Mouse (Mus musculus) midbrain, embryonic 14.5 days (tissue): ENCODE measurements at regions not wholly inside any gene's neighbourhood (a gene's known extent, or its start where the extent isn't known, plus 50 kb on each side); places are given as distances from the start of the nearest gene placed in this dataset.
A peak's percentile ranks its signal among the peaks of the same experiment; 100 is the strongest.

Experiments
- ATAC-seq: fragments of 200-750 bp; cut with Nextera tagmentation; 2 replicates; pipeline ENCODE4 v1.8.0; 2017; ENCODE audit warnings: moderate number of reproducible peaks, moderate library complexity; ENCODE audit not compliant: low FRiP score, low TSS enrichment
- DNase-seq: peaks from one replicate; pipeline ENCODE4 v3.0.0-alpha.2; 2015
- H3K27ac ChIP-seq: fragments of 300-500 bp; sonication (generic); replicated peaks from 2 replicates; pipeline ENCODE4 v1.5.1; 2014; ENCODE audit warnings: mild to moderate bottlenecking, low read depth, low read length, moderate library complexity
- H3K27me3 ChIP-seq: fragments of 300-500 bp; sonication (generic); 2 replicates; pipeline ENCODE4 v1.6.1; 2014; ENCODE audit warnings: low read length, control low read depth, mixed read lengths; ENCODE audit not compliant: control insufficient read depth, insufficient read depth
- H3K36me3 ChIP-seq: fragments of 300-500 bp; sonication (generic); 2 replicates; pipeline ENCODE4 v1.6.1; 2014; ENCODE audit warnings: low read length, control low read depth; ENCODE audit not compliant: control insufficient read depth, insufficient read depth
- H3K4me1 ChIP-seq: fragments of 300-500 bp; sonication (generic); 2 replicates; pipeline ENCODE4 v1.6.1; 2014; ENCODE audit warnings: mild to moderate bottlenecking, antibody characterized with exemption, low read length, control low read depth; ENCODE audit not compliant: control insufficient read depth, insufficient read depth
- H3K4me2 ChIP-seq: fragments of 300-500 bp; sonication (generic); 2 replicates; pipeline ENCODE4 v1.6.1; 2014; ENCODE audit warnings: mild to moderate bottlenecking, low read length, moderate library complexity
- H3K4me3 ChIP-seq: fragments of 300-500 bp; sonication (generic); replicated peaks from 2 replicates; pipeline ENCODE4 v1.5.1; 2014; ENCODE audit warnings: low read depth, low read length
- H3K9ac ChIP-seq: fragments of 300-500 bp; sonication (generic); replicated peaks from 2 replicates; pipeline ENCODE4 v1.6.1; 2014; ENCODE audit warnings: mild to moderate bottlenecking, low read length, moderate library complexity
- H3K9me3 ChIP-seq: fragments of 300-500 bp; sonication (generic); 2 replicates; pipeline ENCODE4 v1.6.1; 2016; ENCODE audit warnings: low read length, control low read depth, mixed read lengths; ENCODE audit not compliant: control insufficient read depth
- WGBS: fragments of 180-500 bp; shearing (Covaris S2); extraction: QIAGEN DNeasy Blood & Tissue Kit; methylation state at CpG from one replicate; pipeline ENCODE4 v1.1.7; 2014; 5-methylcytosine and 5-hydroxymethylcytosine counted together

- H3K4me1 ChIP-seq: peaks cover 6% of the 10 kb centered on the region; the same call in 1 of the 2 replicates
- no peak overlapping the region for H3K9ac ChIP-seq
- ATAC-seq: no peak
- no peak for DNase-seq
- no peak overlapping the region for H3K4me3 ChIP-seq
- no peaks in the 10 kb centered on the region for H3K9me3 ChIP-seq
- no peak overlapping the region for H3K27ac ChIP-seq
- H3K27me3 ChIP-seq: no peaks in the 10 kb centered on the region
- H3K36me3 ChIP-seq: no peaks in the 10 kb centered on the region
- WGBS: 75% methylated on average over 2 of the region's 2 CpGs
- no peak overlapping the region for H3K4me2 ChIP-seq
These were observed 60.2 kb upstream of the Cd34 start for GRCm38 (mm10) chr1:194878440-194878839.

- Histone ChIP-seq H3K4me3 (no peak overlapping the region), H3K9me3 (no peaks in the 10 kb centered on the region), H3K4me2 (peak overlapping the region; percentile 24; the same call in 1 of the 2 replicates), H3K27ac (no peak overlapping the region), H3K4me1 (peaks cover 6% of the 10 kb centered on the region; the same call in 1 of the 2 replicates), H3K9ac (no peak overlapping the region), H3K27me3 (no peaks in the 10 kb centered on the region), H3K36me3 (no peaks in the 10 kb centered on the region)
- DNase-seq (peak; percentile 95), ATAC-seq (peak; percentile 81)
- 26% methylated on average over 22 of the region's 22 CpGs for WGBS
These were observed 59.0 kb upstream of the Cd34 start for GRCm38 (mm10) chr1:194879324-194880233.

GRCm38 (mm10) chr1:194881556-194882223, 56.9 kb upstream of the Cd34 start:
- no peak overlapping the region for H3K27ac ChIP-seq
- no peaks in the 10 kb centered on the region for H3K27me3 ChIP-seq
- no peak overlapping the region for H3K4me2 ChIP-seq
- H3K4me1 ChIP-seq: peaks cover 6% of the 10 kb centered on the region; the same call in 1 of the 2 replicates
- H3K4me3 ChIP-seq: no peak overlapping the region
- H3K36me3 ChIP-seq: no peaks in the 10 kb centered on the region
- no peak overlapping the region for H3K9ac ChIP-seq
- ATAC-seq (no peak), DNase-seq (no peak)
- no peaks in the 10 kb centered on the region for H3K9me3 ChIP-seq

- H3K4me1 ChIP-seq: no peaks in the 10 kb centered on the region
- 65% methylated on average over 5 of the region's 5 CpGs for WGBS
- H3K36me3 ChIP-seq: no peaks in the 10 kb centered on the region
- H3K4me3 ChIP-seq: no peak overlapping the region
- no peaks in the 10 kb centered on the region for H3K27me3 ChIP-seq
- no peaks in the 10 kb centered on the region for H3K9me3 ChIP-seq
- no peak overlapping the region for H3K9ac ChIP-seq
- DNase-seq: peak; percentile 5
- no peak overlapping the region for H3K27ac ChIP-seq
- no peak overlapping the region for H3K4me2 ChIP-seq
- no peak for ATAC-seq
These were observed 53.4 kb upstream of the Cd34 start for GRCm38 (mm10) chr1:194885071-194885686.

- no peaks in the 10 kb centered on the region for H3K27me3 ChIP-seq
- no peak overlapping the region for H3K4me2 ChIP-seq
- H3K4me1 ChIP-seq: no peaks in the 10 kb centered on the region
- H3K27ac ChIP-seq: no peak overlapping the region
- no peak overlapping the region for H3K9ac ChIP-seq
- no peaks in the 10 kb centered on the region for H3K36me3 ChIP-seq
- H3K4me3 ChIP-seq: no peak overlapping the region
- WGBS: 82% methylated on average over 5 of the region's 5 CpGs
- ATAC-seq (no peak), DNase-seq (no peak)
- no peaks in the 10 kb centered on the region for H3K9me3 ChIP-seq
These were observed 52.9 kb upstream of the Cd34 start for GRCm38 (mm10) chr1:194885687-194886077.
